9 mouse cellular contexts compared by ENCODE assay signal in the genomic region with DNA sequence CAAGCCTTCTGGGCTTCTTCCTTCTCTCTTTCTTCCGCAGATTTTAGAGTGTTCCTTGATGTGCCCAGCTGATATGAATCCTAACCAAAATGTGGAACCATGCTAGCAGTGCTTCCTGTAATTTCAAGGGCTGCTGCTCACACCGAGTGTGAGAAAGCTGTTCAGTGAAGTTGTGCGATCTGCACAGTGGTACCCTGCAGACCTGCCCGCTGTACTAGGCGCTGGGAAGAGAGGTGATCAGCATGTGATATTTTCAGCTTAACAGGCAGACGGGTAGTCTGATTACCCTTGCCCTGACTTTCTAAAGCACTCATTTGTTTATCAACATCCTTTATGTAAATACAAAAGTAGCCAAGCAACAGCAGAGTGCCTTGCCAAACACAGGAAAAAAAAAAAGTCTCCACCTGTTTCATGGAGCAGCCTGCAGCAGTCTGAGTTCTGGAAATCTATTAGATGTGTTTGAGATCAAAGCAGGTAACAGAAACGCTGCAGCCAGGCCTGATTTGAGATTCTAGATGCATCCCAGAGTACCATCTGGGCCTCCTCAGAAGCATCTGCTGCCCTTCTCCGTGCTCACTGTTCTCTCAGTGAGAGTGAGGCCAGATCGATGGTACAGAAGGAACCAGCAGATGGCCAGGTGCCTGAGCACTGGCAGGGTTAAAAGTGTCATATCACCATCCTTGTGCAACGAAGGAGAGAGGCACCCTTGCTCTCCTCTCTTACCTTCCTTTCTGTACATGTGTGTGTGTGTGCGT.
DNase-seq lines count a peak whose midpoint lies in the region; ATAC-seq and TF ChIP-seq lines count a peak whose summit lies in the region.
"Had no signal": no experiment of that assay in that cellular context is flagged by ENCODE, and none has a peak within 500 bp of the region (broad histone marks: within the 10 kb centered on the region; RNA-seq: fewer than 3 reads in every experiment).

No protein-coding gene starts in this region.

- H3K4me2 ChIP-seq in kidney, postnatal 0 days (ENCODE audit: low read length), result no peak overlapping the region
- no peak overlapping the region for H3K4me2 ChIP-seq in forebrain, embryonic 12.5 days
- H3K4me2 ChIP-seq: embryonic facial prominence, embryonic 13.5 days had no signal

- TF ChIP-seq CTCF in kidney, postnatal 0 days (IDR thresholded peaks at IDR 0.05; ENCODE audit: low read depth), result no peak

- no peak for DNase-seq in kidney, postnatal 0 days (ENCODE audit: low spot score)
- no peak for DNase-seq in kidney, adult 8-10 months
- DNase-seq in layer of hippocampus, postnatal 36 days, result peak; percentile 61 to 72
- DNase-seq in right cerebral cortex, postnatal 14 days, result peak; percentile 33
- no peak for DNase-seq in spleen, adult 12 weeks (ENCODE audit: low spot score)
- DNase-seq in limb, embryonic 10.5 days (ENCODE audit: low spot score), result no peak
- DNase-seq in ovary, postnatal 36 days (ENCODE audit: low spot score), result no peak

- H3K27ac ChIP-seq in kidney, postnatal 0 days, result 0 out of 2 replicates have a peak overlapping the region, but pooled peaks have one; percentile 11
- H3K27ac ChIP-seq in forebrain, embryonic 12.5 days, result peak overlapping the region; percentile 38
- no peak overlapping the region for H3K27ac ChIP-seq in limb, embryonic 10.5 days
- H3K27ac ChIP-seq: embryonic facial prominence, embryonic 13.5 days had no signal

- no peak overlapping the region for H3K9ac ChIP-seq in kidney, postnatal 0 days (ENCODE audit: low read depth, low read length)
- H3K9ac ChIP-seq in forebrain, embryonic 12.5 days, result no peak overlapping the region
- H3K9ac ChIP-seq: embryonic facial prominence, embryonic 13.5 days had no signal

- no peaks in the 10 kb centered on the region for H3K36me3 ChIP-seq in kidney, postnatal 0 days (ENCODE audit: insufficient read depth, low read length)
- H3K36me3 ChIP-seq in forebrain, embryonic 12.5 days (replicated peaks), result no peaks in the 10 kb centered on the region
- H3K36me3 ChIP-seq in limb, embryonic 10.5 days, result no peaks in the 10 kb centered on the region
- H3K36me3 ChIP-seq: embryonic facial prominence, embryonic 13.5 days had no signal

- no peak for ATAC-seq in kidney, postnatal 0 days (replicated peaks; ENCODE audit: low FRiP score, low read depth)
- ATAC-seq in forebrain, embryonic 12.5 days (ENCODE audit: low FRiP score), result peak; percentile 71

- no peak overlapping the region for H3K4me3 ChIP-seq in kidney, postnatal 0 days (replicated peaks; ENCODE audit: low read depth, low read length)
- no peak overlapping the region for H3K4me3 ChIP-seq in forebrain, embryonic 12.5 days (replicated peaks)
- H3K4me3 ChIP-seq in limb, embryonic 10.5 days, result no peak overlapping the region
- H3K4me3 ChIP-seq: embryonic facial prominence, embryonic 13.5 days had no signal

- WGBS in kidney, postnatal 0 days, result 42% methylated on average over 11 of the region's 11 CpGs
- 33% methylated on average over 11 of the region's 11 CpGs for WGBS in forebrain, embryonic 12.5 days
- WGBS in limb, embryonic 10.5 days, result 50% methylated on average over 11 of the region's 11 CpGs

- H3K27me3 ChIP-seq in kidney, postnatal 0 days (ENCODE audit: insufficient read depth, low read length), result no peaks in the 10 kb centered on the region
- H3K27me3 ChIP-seq in forebrain, embryonic 12.5 days, result no peaks in the 10 kb centered on the region
- no peaks in the 10 kb centered on the region for H3K27me3 ChIP-seq in limb, embryonic 10.5 days (ENCODE audit: low read depth, poor library complexity, severe bottlenecking)
- H3K27me3 ChIP-seq: embryonic facial prominence, embryonic 13.5 days had no signal

- no peaks in the 10 kb centered on the region for H3K9me3 ChIP-seq in kidney, postnatal 0 days (replicated peaks; ENCODE audit: low read length)
- no peaks in the 10 kb centered on the region for H3K9me3 ChIP-seq in forebrain, embryonic 12.5 days
- H3K9me3 ChIP-seq in limb, embryonic 10.5 days (replicated peaks), result no peaks in the 10 kb centered on the region
- H3K9me3 ChIP-seq: embryonic facial prominence, embryonic 13.5 days had no signal

- H3K4me1 ChIP-seq in kidney, postnatal 0 days (replicated peaks; ENCODE audit: insufficient read depth, low read length), result no peaks in the 10 kb centered on the region
- H3K4me1 ChIP-seq in forebrain, embryonic 12.5 days, result peaks cover 25% of the 10 kb centered on the region
- peaks cover 13% of the 10 kb centered on the region for H3K4me1 ChIP-seq in limb, embryonic 10.5 days

Comparison
In these comparisons a context has a peak if more than half of its experiments do, and no peak if none do; other contexts are left out.
1. DNase-seq: peak in layer of hippocampus, postnatal 36 days (2 of 2) and right cerebral cortex, postnatal 14 days (single experiment); none in kidney, postnatal 0 days (single experiment), kidney, adult 8-10 months (0 of 2), spleen, adult 12 weeks (single experiment), limb, embryonic 10.5 days (single experiment) and ovary, postnatal 36 days (single experiment).